ENCODE assay signal across 8 mouse cellular contexts in genomic region chr6:70955841-70956240, GRCm38 (mm10). TPM values are rescaled to one million over a fixed set of nuclear protein-coding genes. Genes with fewer than 3 reads are reported as not detected.
DNase-seq lines count a peak whose midpoint lies in the region; ATAC-seq lines count a peak whose summit lies in the region.

No protein-coding gene starts in this region.

- 2% methylated on average over 12 of the region's 12 CpGs for WGBS in embryonic facial prominence, embryonic 11.5 days
- WGBS in hindbrain, embryonic 16.5 days: 2% methylated on average over 12 of the region's 12 CpGs
- WGBS in midbrain, embryonic 14.5 days: under 1% methylated on average over 12 of the region's 12 CpGs

- H3K9ac ChIP-seq in embryonic facial prominence, embryonic 11.5 days (replicated peaks; ENCODE audit: low read length): no peak overlapping the region
- H3K9ac ChIP-seq in hindbrain, embryonic 16.5 days (ENCODE audit: low read depth, low read length): no peak overlapping the region
- no peak overlapping the region for H3K9ac ChIP-seq in midbrain, embryonic 14.5 days (replicated peaks; ENCODE audit: low read length)

- peak overlapping the region; percentile 91 for H3K4me2 ChIP-seq in embryonic facial prominence, embryonic 11.5 days (ENCODE audit: low read depth, low read length)
- H3K4me2 ChIP-seq in hindbrain, embryonic 16.5 days (ENCODE audit: low read length): peak overlapping the region; percentile 93
- H3K4me2 ChIP-seq in midbrain, embryonic 14.5 days (ENCODE audit: low read length): peak overlapping the region; percentile 82

- H3K9me3 ChIP-seq in embryonic facial prominence, embryonic 11.5 days (replicated peaks; ENCODE audit: control insufficient read depth, low read length): no peaks in the 10 kb centered on the region
- H3K9me3 ChIP-seq in hindbrain, embryonic 16.5 days (ENCODE audit: control insufficient read depth, low read length): no peaks in the 10 kb centered on the region
- no peaks in the 10 kb centered on the region for H3K9me3 ChIP-seq in midbrain, embryonic 14.5 days (ENCODE audit: control insufficient read depth, low read length)

- peak overlapping the region; percentile 53 for H3K4me3 ChIP-seq in embryonic facial prominence, embryonic 11.5 days (ENCODE audit: low read depth, low read length)
- peak overlapping the region; percentile 46 for H3K4me3 ChIP-seq in hindbrain, embryonic 16.5 days (ENCODE audit: low read length)
- H3K4me3 ChIP-seq in midbrain, embryonic 14.5 days (replicated peaks; ENCODE audit: low read depth, low read length): peak overlapping the region; percentile 40

- H3K27me3 ChIP-seq in embryonic facial prominence, embryonic 11.5 days (ENCODE audit: control insufficient read depth, insufficient read depth, low read length): peaks cover 39% of the 10 kb centered on the region
- peaks cover 42% of the 10 kb centered on the region for H3K27me3 ChIP-seq in hindbrain, embryonic 16.5 days (replicated peaks; ENCODE audit: control insufficient read depth, insufficient read depth, low read length)
- H3K27me3 ChIP-seq in midbrain, embryonic 14.5 days (ENCODE audit: control insufficient read depth, insufficient read depth, low read length): peaks cover 57% of the 10 kb centered on the region

- ATAC-seq in embryonic facial prominence, embryonic 11.5 days (replicated peaks; ENCODE audit: insufficient number of reproducible peaks, low FRiP score, low TSS enrichment, low read depth): no peak
- no peak for ATAC-seq in hindbrain, embryonic 16.5 days
- ATAC-seq in midbrain, embryonic 14.5 days (ENCODE audit: low FRiP score, low TSS enrichment): no peak

- peaks cover 6% of the 10 kb centered on the region; the same call in 1 of the 2 replicates for H3K4me1 ChIP-seq in embryonic facial prominence, embryonic 11.5 days (ENCODE audit: control insufficient read depth, insufficient read depth, low read length)
- H3K4me1 ChIP-seq in hindbrain, embryonic 16.5 days (ENCODE audit: control insufficient read depth, insufficient read depth, low read depth, low read length): peaks cover 10% of the 10 kb centered on the region
- peaks cover 7% of the 10 kb centered on the region for H3K4me1 ChIP-seq in midbrain, embryonic 14.5 days (ENCODE audit: control insufficient read depth, insufficient read depth, low read length)

- H3K36me3 ChIP-seq in embryonic facial prominence, embryonic 11.5 days (replicated peaks; ENCODE audit: control insufficient read depth, insufficient read depth, low read depth, low read length): no peaks in the 10 kb centered on the region
- H3K36me3 ChIP-seq in hindbrain, embryonic 16.5 days (ENCODE audit: control insufficient read depth, insufficient read depth, low read length): no peaks in the 10 kb centered on the region
- H3K36me3 ChIP-seq in midbrain, embryonic 14.5 days (ENCODE audit: control insufficient read depth, insufficient read depth, low read length): no peaks in the 10 kb centered on the region

- no peak overlapping the region for H3K27ac ChIP-seq in embryonic facial prominence, embryonic 11.5 days (replicated peaks; ENCODE audit: low read depth, low read length)
- H3K27ac ChIP-seq in hindbrain, embryonic 16.5 days (ENCODE audit: low read depth, low read length): no peak overlapping the region
- no peak overlapping the region for H3K27ac ChIP-seq in midbrain, embryonic 14.5 days (replicated peaks; ENCODE audit: low read depth, low read length)

- peak; percentile 5 for DNase-seq in kidney, adult 9 months
- no peak for DNase-seq in kidney, postnatal 36 days
- DNase-seq in embryonic facial prominence, embryonic 11.5 days (ENCODE audit: low spot score): peak; percentile 27
- DNase-seq in midbrain, embryonic 14.5 days: peak; percentile 30
- no peak for DNase-seq in spleen, adult 12 weeks (ENCODE audit: low spot score)
- no peak for DNase-seq in T-cell, adult 2 months (ENCODE audit: low spot score)
- DNase-seq in thymus, postnatal 4 days: no peak

RNA-seq across cellular contexts. Expression of gene Foxi3, which starts 0.5 kb away (rescaled TPM):
- polyA plus RNA-seq in embryonic facial prominence, embryonic 11.5 days (2014; fragmentation: Nextera tagmentation; extraction: Ambion mirVana): 0.81 and 1.0 TPM in 2 replicates
- polyA plus RNA-seq in hindbrain, embryonic 16.5 days (2015; fragmentation: Nextera tagmentation; extraction: Ambion mirVana): not detected in 2 replicates
- not detected in 2 replicates for polyA plus RNA-seq in midbrain, embryonic 14.5 days (2014; fragmentation: Nextera tagmentation; extraction: Ambion mirVana)

RNA-seq across cellular contexts. Expression of gene Tex37, which starts 37.1 kb away (rescaled TPM):
- polyA plus RNA-seq in embryonic facial prominence, embryonic 11.5 days (2014; fragmentation: Nextera tagmentation; extraction: Ambion mirVana): not detected in 2 replicates
- polyA plus RNA-seq in hindbrain, embryonic 16.5 days (2015; fragmentation: Nextera tagmentation; extraction: Ambion mirVana): not detected in 2 replicates
- polyA plus RNA-seq in midbrain, embryonic 14.5 days (2014; fragmentation: Nextera tagmentation; extraction: Ambion mirVana): not detected in 2 replicates

Comparison
In these comparisons a context has a peak if more than half of its experiments do, and no peak if none do; other contexts are left out.
1. DNase-seq: peak in kidney, adult 9 months (single experiment), embryonic facial prominence, embryonic 11.5 days (single experiment) and midbrain, embryonic 14.5 days (single experiment); none in kidney, postnatal 36 days (0 of 2), spleen, adult 12 weeks (single experiment), T-cell, adult 2 months (single experiment) and thymus, postnatal 4 days (single experiment).
2. Peak in every context shown above with its lines, with median percentiles within 50 percentile points of each other: H3K4me2 ChIP-seq and H3K4me3 ChIP-seq.